Mouse (Mus musculus): ENCODE measurements around the gene Trp73. TPM values are rescaled to one million over a fixed set of nuclear protein-coding genes. Genes with fewer than 3 reads are reported as not detected.
A peak's percentile ranks its signal among the peaks of the same experiment; 100 is the strongest.

The Trp73 gene
- polyA plus RNA-seq, 1 experiment from 2014 or later, result 6.6 TPM

GRCm38 (mm10) chr4:154170506-154171150, 30.6 kb upstream of the Trp73 start, which contains the start of gene Megf6:
TSS of gene Megf6 (plus strand) at chr4:154170730.
- H3K27me3 ChIP-seq (ENCODE audit: control insufficient read depth, insufficient read depth, low read length), result peaks cover 16% of the 10 kb centered on the region
- peak within 1 kb of the TSS; percentile 67 for H3K9ac ChIP-seq (ENCODE audit: low read length)
- H3K36me3 ChIP-seq (ENCODE audit: control insufficient read depth, insufficient read depth, low read length), result no peaks in the 10 kb centered on the region
- peak within 1 kb of the TSS; percentile 91 for H3K4me2 ChIP-seq (ENCODE audit: low read depth, low read length, severe bottlenecking)
- H3K27ac ChIP-seq (ENCODE audit: low read depth, low read length), result no peak within 1 kb of the TSS
- H3K4me3 ChIP-seq (ENCODE audit: low read depth, low read length), result peak within 1 kb of the TSS; percentile 59
- no peaks in the 10 kb centered on the region for H3K9me3 ChIP-seq (ENCODE audit: control insufficient read depth, low read length)
- H3K4me1 ChIP-seq (replicated peaks; ENCODE audit: control insufficient read depth, insufficient read depth, low read length), result peaks cover 22% of the 10 kb centered on the region
- DNase-seq (ENCODE audit: low spot score) (peak; percentile 92), ATAC-seq (replicated peaks; ENCODE audit: low FRiP score) (peak; percentile 83)
- WGBS, result under 1% methylated on average over 48 of the region's 61 CpGs

GRCm38 (mm10) chr4:154170021-154170420, 30.0 kb upstream of the Trp73 start:
- peak overlapping the region; percentile 91 for H3K4me2 ChIP-seq (ENCODE audit: low read depth, low read length, severe bottlenecking)
- H3K9me3 ChIP-seq (ENCODE audit: control insufficient read depth, low read length), result no peaks in the 10 kb centered on the region
- no peaks in the 10 kb centered on the region for H3K36me3 ChIP-seq (ENCODE audit: control insufficient read depth, insufficient read depth, low read length)
- peaks cover 16% of the 10 kb centered on the region for H3K27me3 ChIP-seq (ENCODE audit: control insufficient read depth, insufficient read depth, low read length)
- WGBS, result under 1% methylated on average over 15 of the region's 15 CpGs
- DNase-seq (ENCODE audit: low spot score), result no peak
- peak; percentile 14; the same call in 1 of the 2 replicates for ATAC-seq (replicated peaks; ENCODE audit: low FRiP score)
- no peak overlapping the region for H3K27ac ChIP-seq (ENCODE audit: low read depth, low read length)
- H3K4me1 ChIP-seq (replicated peaks; ENCODE audit: control insufficient read depth, insufficient read depth, low read length), result peaks cover 22% of the 10 kb centered on the region
- peak overlapping the region; percentile 32 for H3K9ac ChIP-seq (ENCODE audit: low read length)
- H3K4me3 ChIP-seq (ENCODE audit: low read depth, low read length), result peak overlapping the region; percentile 59

DNA sequence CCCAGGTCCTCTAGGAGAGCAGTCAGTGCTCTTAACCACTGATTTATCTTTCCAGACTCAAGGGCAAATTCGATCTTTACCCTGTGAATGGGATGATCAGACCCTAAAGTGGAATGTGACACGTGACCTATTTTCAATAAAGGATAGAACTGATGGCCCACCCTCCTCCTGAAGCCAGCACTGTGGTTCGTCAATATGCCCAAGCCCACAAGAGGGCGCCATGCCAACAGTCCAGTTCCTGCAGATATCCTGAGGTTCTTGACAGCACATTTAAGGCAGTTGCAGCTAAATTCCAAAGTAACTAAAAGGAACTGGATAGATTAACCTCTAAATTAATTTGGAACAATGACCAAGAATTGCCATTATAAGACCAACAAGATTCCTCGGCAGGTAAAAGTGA, 27.0 kb upstream of the Trp73 start:
- Histone ChIP-seq H3K4me1 (replicated peaks; ENCODE audit: control insufficient read depth, insufficient read depth, low read length) (peaks cover 15% of the 10 kb centered on the region; the same call in 1 of the 2 replicates), H3K4me3 (ENCODE audit: low read depth, low read length) (no peak overlapping the region), H3K9me3 (ENCODE audit: control insufficient read depth, low read length) (no peaks in the 10 kb centered on the region), H3K36me3 (ENCODE audit: control insufficient read depth, insufficient read depth, low read length) (no peaks in the 10 kb centered on the region), H3K4me2 (ENCODE audit: low read depth, low read length, severe bottlenecking) (no peak overlapping the region), H3K27me3 (ENCODE audit: control insufficient read depth, insufficient read depth, low read length) (peaks cover 14% of the 10 kb centered on the region), H3K27ac (ENCODE audit: low read depth, low read length) (no peak overlapping the region), H3K9ac (ENCODE audit: low read length) (no peak overlapping the region)
- no peak for ATAC-seq (replicated peaks; ENCODE audit: low FRiP score)
- WGBS, result 25% methylated on average over 5 of the region's 5 CpGs
- peak; percentile 75 for DNase-seq (ENCODE audit: low spot score)

DNA sequence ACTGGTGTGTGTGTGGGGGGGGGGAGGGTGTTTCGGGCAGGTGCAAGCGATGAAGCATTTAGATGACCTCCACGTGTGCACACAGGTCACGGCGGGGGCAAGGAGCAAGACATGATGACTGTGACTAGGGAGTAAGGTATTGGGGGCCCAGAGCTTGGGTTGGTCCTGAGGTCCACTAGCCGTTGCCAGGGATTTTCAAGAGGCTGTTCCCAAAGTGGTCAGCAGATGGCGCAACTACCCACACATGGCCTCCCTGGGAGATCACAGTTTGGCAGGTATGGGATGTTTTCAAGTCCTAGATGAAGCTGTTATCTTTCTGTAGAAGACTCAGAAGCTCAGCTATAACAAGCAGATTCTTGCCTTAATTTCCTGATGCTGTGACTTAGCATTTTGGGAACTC, 23.3 kb upstream of the Trp73 start:
- Histone ChIP-seq H3K9me3 (ENCODE audit: control insufficient read depth, low read length) (no peaks in the 10 kb centered on the region), H3K27me3 (ENCODE audit: control insufficient read depth, insufficient read depth, low read length) (no peaks in the 10 kb centered on the region; the same call in 1 of the 2 replicates), H3K4me3 (ENCODE audit: low read depth, low read length) (no peak overlapping the region), H3K4me1 (replicated peaks; ENCODE audit: control insufficient read depth, insufficient read depth, low read length) (peaks cover 4% of the 10 kb centered on the region), H3K27ac (ENCODE audit: low read depth, low read length) (no peak overlapping the region), H3K36me3 (ENCODE audit: control insufficient read depth, insufficient read depth, low read length) (no peaks in the 10 kb centered on the region), H3K4me2 (ENCODE audit: low read depth, low read length, severe bottlenecking) (no peak overlapping the region), H3K9ac (ENCODE audit: low read length) (no peak overlapping the region)
- DNase-seq (ENCODE audit: low spot score) (peak; percentile 87), ATAC-seq (replicated peaks; ENCODE audit: low FRiP score) (no peak)
- WGBS, result 13% methylated on average over 7 of the region's 7 CpGs

DNA sequence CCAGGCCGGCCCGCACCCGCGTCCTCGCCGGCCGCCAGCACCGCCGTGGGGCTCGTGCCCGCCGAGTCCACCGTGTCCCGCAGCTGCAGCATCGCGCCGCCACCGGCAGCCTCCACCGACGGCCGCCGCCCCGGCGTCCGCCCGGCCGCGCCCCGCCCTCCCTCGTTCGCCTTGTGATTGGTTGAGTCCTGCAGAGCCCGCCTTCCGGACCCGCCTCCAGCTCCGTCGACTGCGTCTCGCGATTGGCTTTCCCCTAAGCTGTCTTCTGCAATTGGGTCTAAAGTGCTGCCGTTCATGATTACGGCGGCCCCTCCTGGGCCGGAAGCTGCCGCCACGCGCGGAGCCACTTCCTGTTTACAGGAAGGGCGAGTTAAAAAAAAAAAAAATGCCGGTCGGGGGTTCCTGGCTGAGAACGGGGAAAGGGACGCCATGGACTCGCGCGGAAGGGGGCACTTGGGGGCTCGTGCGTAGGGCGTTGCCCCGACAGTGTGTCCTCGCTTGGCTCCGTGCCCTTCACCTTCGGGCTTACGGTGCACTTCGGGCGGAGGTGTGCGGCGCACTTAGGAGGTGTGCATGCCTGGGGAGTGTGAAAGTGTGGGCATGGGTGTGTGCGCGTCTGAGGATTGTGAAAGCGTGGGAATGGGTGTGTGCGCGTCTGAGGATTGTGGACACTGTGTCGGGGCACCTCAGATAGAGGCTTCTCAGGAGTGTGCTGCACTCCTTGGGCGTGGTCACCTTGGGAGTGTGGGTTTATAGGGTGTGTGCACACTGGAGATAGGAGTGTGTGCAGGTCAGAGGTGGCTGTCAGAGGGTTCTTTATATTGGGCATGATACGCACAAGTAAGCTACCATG, 20.8 kb upstream of the Trp73 start, which contains the start of gene Tprgl:
TSS of gene Tprgl (minus strand) at position 129 of the 853 bp plus-strand sequence.
- ATAC-seq (replicated peaks; ENCODE audit: low FRiP score), result peak; percentile 95
- DNase-seq (ENCODE audit: low spot score), result peak; percentile 98
- Histone ChIP-seq H3K4me1 (replicated peaks; ENCODE audit: control insufficient read depth, insufficient read depth, low read length) (peaks cover 4% of the 10 kb centered on the region), H3K4me2 (ENCODE audit: low read depth, low read length, severe bottlenecking) (peak within 1 kb of the TSS; percentile 90), H3K27ac (ENCODE audit: low read depth, low read length) (no peak within 1 kb of the TSS), H3K36me3 (ENCODE audit: control insufficient read depth, insufficient read depth, low read length) (peaks cover under 1% of the 10 kb centered on the region), H3K27me3 (ENCODE audit: control insufficient read depth, insufficient read depth, low read length) (no peaks in the 10 kb centered on the region), H3K4me3 (ENCODE audit: low read depth, low read length) (peak within 1 kb of the TSS; percentile 87), H3K9me3 (ENCODE audit: control insufficient read depth, low read length) (no peaks in the 10 kb centered on the region), H3K9ac (ENCODE audit: low read length) (peak within 1 kb of the TSS; percentile 72)
- WGBS, result under 1% methylated on average over 51 of the region's 75 CpGs

GRCm38 (mm10) chr4:154159961-154160537, 20.0 kb upstream of the Trp73 start:
- DNase-seq (ENCODE audit: low spot score), result peak; percentile 62
- ATAC-seq (replicated peaks; ENCODE audit: low FRiP score), result peak; percentile 54; the same call in 1 of the 2 replicates

DNA sequence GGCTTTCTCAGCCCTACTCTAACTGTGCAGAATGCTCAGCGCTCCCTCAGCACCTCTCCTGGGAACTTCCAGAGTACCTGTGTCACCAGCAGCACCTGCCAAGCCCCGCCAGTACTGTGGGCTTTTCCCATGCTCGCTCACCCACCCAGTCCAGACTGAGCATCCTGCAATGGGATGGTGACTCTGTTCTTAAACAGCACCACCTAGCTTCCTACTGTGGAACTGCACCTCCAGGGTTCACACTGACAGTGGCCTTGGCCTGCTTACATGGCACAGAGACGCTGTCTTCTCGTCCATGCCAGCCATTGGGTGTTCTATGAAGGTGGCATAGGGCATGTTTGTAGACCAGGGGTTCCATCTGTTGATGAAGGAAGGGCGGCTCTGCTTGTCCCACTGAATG, 19.0 kb upstream of the Trp73 start:
- Histone ChIP-seq H3K27me3 (ENCODE audit: control insufficient read depth, insufficient read depth, low read length) (no peaks in the 10 kb centered on the region), H3K9ac (ENCODE audit: low read length) (no peak overlapping the region), H3K4me1 (replicated peaks; ENCODE audit: control insufficient read depth, insufficient read depth, low read length) (peaks cover 6% of the 10 kb centered on the region), H3K36me3 (ENCODE audit: control insufficient read depth, insufficient read depth, low read length) (peaks cover 2% of the 10 kb centered on the region), H3K4me3 (ENCODE audit: low read depth, low read length) (no peak overlapping the region), H3K27ac (ENCODE audit: low read depth, low read length) (no peak overlapping the region), H3K4me2 (ENCODE audit: low read depth, low read length, severe bottlenecking) (no peak overlapping the region), H3K9me3 (ENCODE audit: control insufficient read depth, low read length) (no peaks in the 10 kb centered on the region)
- peak; percentile 90 for DNase-seq (ENCODE audit: low spot score)
- WGBS, result 22% methylated on average over 6 of the region's 6 CpGs
- ATAC-seq (replicated peaks; ENCODE audit: low FRiP score), result peak; percentile 44

More at GRCm38 (mm10) chr4:154159961-154160537, 20.0 kb upstream of the Trp73 start:
- Histone ChIP-seq H3K4me1 (replicated peaks; ENCODE audit: control insufficient read depth, insufficient read depth, low read length) (peaks cover 4% of the 10 kb centered on the region), H3K4me3 (ENCODE audit: low read depth, low read length) (peak overlapping the region; percentile 87), H3K9ac (ENCODE audit: low read length) (peak overlapping the region; percentile 72), H3K36me3 (ENCODE audit: control insufficient read depth, insufficient read depth, low read length) (peaks cover 2% of the 10 kb centered on the region), H3K9me3 (ENCODE audit: control insufficient read depth, low read length) (no peaks in the 10 kb centered on the region), H3K4me2 (ENCODE audit: low read depth, low read length, severe bottlenecking) (peak overlapping the region; percentile 86), H3K27me3 (ENCODE audit: control insufficient read depth, insufficient read depth, low read length) (no peaks in the 10 kb centered on the region), H3K27ac (ENCODE audit: low read depth, low read length) (no peak overlapping the region)
- WGBS, result 2% methylated on average over 33 of the region's 47 CpGs

DNA sequence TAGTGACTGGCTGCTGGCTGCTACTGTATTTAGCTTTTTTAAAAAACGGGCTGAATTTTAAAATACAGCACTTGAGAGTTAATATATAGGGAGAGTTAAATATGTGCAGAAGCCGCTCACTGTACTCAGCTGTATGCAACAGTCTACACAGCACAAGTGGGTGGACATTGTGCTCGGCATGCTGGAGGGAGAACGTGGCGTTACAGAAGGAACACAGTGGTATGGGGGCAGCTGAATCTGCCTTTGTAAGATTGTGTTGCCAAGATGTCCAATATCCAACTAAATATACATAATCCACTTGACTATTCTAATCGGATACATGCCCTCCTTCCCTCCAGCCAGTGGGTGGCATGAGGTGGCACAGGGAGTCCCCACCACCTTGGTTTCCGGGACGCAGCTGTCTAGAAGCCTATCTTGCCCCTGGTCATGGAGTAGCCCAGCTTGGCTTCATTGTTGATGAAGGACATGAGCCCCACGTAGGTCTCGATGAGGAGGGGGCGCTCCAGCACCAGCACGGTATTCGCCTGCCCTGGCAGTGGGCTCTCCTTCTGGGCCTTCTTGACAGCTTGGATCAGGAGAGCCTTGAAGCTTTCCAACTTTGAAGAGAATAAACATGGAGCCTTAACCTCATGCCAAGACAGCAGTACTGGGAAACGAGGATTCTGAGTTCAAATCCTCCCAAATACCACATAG, 18.1 kb upstream of the Trp73 start:
- WGBS, result 94% methylated on average over 14 of the region's 14 CpGs
- H3K9me3 ChIP-seq (ENCODE audit: control insufficient read depth, low read length), result no peaks in the 10 kb centered on the region
- no peak for ATAC-seq (replicated peaks; ENCODE audit: low FRiP score)
- no peak overlapping the region for H3K9ac ChIP-seq (ENCODE audit: low read length)
- H3K27ac ChIP-seq (ENCODE audit: low read depth, low read length), result no peak overlapping the region
- peaks cover 6% of the 10 kb centered on the region for H3K4me1 ChIP-seq (replicated peaks; ENCODE audit: control insufficient read depth, insufficient read depth, low read length)
- H3K36me3 ChIP-seq (ENCODE audit: control insufficient read depth, insufficient read depth, low read length), result peaks cover 2% of the 10 kb centered on the region
- no peak for DNase-seq (ENCODE audit: low spot score)
- no peak overlapping the region for H3K4me2 ChIP-seq (ENCODE audit: low read depth, low read length, severe bottlenecking)
- H3K27me3 ChIP-seq (ENCODE audit: control insufficient read depth, insufficient read depth, low read length), result no peaks in the 10 kb centered on the region
- H3K4me3 ChIP-seq (ENCODE audit: low read depth, low read length), result no peak overlapping the region

All from forebrain, embryonic 11.5 days (tissue).